Comparison of ENCODE assay signal across 17 mouse cellular contexts in the genomic region with DNA sequence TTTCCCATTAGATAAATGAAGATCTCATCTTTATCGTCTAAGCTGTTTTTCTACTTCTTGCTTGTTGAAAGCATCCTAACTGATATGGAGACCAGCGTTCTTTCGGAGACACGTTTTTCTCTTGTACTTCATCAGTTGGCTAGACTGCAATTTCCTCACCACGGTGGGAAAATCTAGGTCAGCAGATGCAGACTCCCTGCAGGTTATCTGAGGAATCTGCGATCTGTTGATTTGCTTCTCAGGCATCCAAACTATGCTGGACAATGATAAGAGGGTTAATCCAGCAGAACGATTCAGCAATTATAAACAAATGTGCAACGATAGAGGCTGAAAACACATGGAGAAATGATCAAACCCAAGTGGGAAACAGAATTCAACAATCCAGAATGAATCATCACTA. TPM values are rescaled to one million over a fixed set of nuclear protein-coding genes. Genes with fewer than 3 reads are reported as not detected.
"Had no signal": no experiment of that assay in that cellular context is flagged by ENCODE, and none has a peak within 500 bp of the region (broad histone marks: within the 10 kb centered on the region; RNA-seq: fewer than 3 reads in every experiment).

No protein-coding gene starts in this region.

- DNase-seq: kidney, postnatal 25 days; layer of hippocampus, adult 9-11 months; liver; lung, adult 18-20 months; lung, postnatal 14 days; lung, postnatal 4 days; midbrain, embryonic 14.5 days; thymus, adult 2 months; thymus, postnatal 25 days had no signal

- H3K9me3 ChIP-seq: limb, embryonic 10.5 days; liver, embryonic 12.5 days; liver, embryonic 15.5 days had no signal

- H3K4me3 ChIP-seq: layer of hippocampus, adult 2 months; limb, embryonic 10.5 days; limb, embryonic 13.5 days; liver, embryonic 12.5 days; liver, embryonic 15.5 days had no signal

- H3K36me3 ChIP-seq: limb, embryonic 10.5 days; limb, embryonic 13.5 days; liver, embryonic 12.5 days; liver, embryonic 15.5 days had no signal

- H3K27me3 ChIP-seq: limb, embryonic 13.5 days; liver, embryonic 12.5 days; liver, embryonic 15.5 days had no signal

- ATAC-seq: liver, embryonic 12.5 days had no signal

- H3K4me2 ChIP-seq: limb, embryonic 13.5 days; liver, embryonic 12.5 days; liver, embryonic 15.5 days; midbrain, embryonic 11.5 days had no signal

- H3K9ac ChIP-seq: limb, embryonic 13.5 days; liver, embryonic 12.5 days; liver, embryonic 15.5 days had no signal

- H3K4me1 ChIP-seq: limb, embryonic 10.5 days; limb, embryonic 13.5 days had no signal

- H3K27ac ChIP-seq: kidney, postnatal 0 days; layer of hippocampus, adult 2 months; limb, embryonic 10.5 days; limb, embryonic 13.5 days; liver, embryonic 12.5 days; liver, embryonic 15.5 days had no signal

RNA-seq across cellular contexts. Expression of gene Gpr135, which starts 31.4 kb away (rescaled TPM):
- total RNA-seq: megakaryocyte-erythroid progenitor cell, adult 5-6 weeks had no signal

RNA-seq across cellular contexts. Expression of gene L3hypdh, which starts 45.7 kb away (rescaled TPM):
- total RNA-seq: megakaryocyte-erythroid progenitor cell, adult 5-6 weeks had no signal
